Mouse (Mus musculus): ENCODE results near the gene Ipp. TPM values are rescaled to one million over a fixed set of nuclear protein-coding genes. Genes with fewer than 3 reads are reported as not detected.

The Ipp gene
- polyA plus RNA-seq, 1 experiment = 1.2 TPM

GRCm38 (mm10) chr4:116493646-116494045 is 13.7 kb upstream of the Ipp start:
- Histone ChIP-seq H3K4me1 (peaks cover 37% of the 10 kb centered on the region), H3K36me3 (replicated peaks; ENCODE audit: low read length) (peaks cover 8% of the 10 kb centered on the region), H3K9me3 (peaks cover 14% of the 10 kb centered on the region), H3K27me3 (replicated peaks) (peaks cover 10% of the 10 kb centered on the region), H3K4me3 (replicated peaks) (no peak overlapping the region)
- TF ChIP-seq FLI1 (IDR thresholded peaks at IDR 0.05; ENCODE audit: low read length) = no peak
- no peak for TF ChIP-seq GATA1 (IDR thresholded peaks at IDR 0.05; ENCODE audit: borderline replicate concordance, low read length)

GRCm38 (mm10) chr4:116499978-116500377 is 7.4 kb upstream of the Ipp start:
- TF ChIP-seq GATA1 (IDR thresholded peaks at IDR 0.05; ENCODE audit: borderline replicate concordance, low read length) = no peak
- no peak for TF ChIP-seq FLI1 (IDR thresholded peaks at IDR 0.05; ENCODE audit: low read length)
- peaks cover 34% of the 10 kb centered on the region for H3K4me1 ChIP-seq
- H3K4me3 ChIP-seq (replicated peaks) = peak overlapping the region; percentile 76
- no peaks in the 10 kb centered on the region for H3K27me3 ChIP-seq (replicated peaks)
- H3K36me3 ChIP-seq (replicated peaks; ENCODE audit: low read length) = no peaks in the 10 kb centered on the region
- no peaks in the 10 kb centered on the region for H3K9me3 ChIP-seq

GRCm38 (mm10) chr4:116506886-116507424 is 394 bp upstream of the Ipp start:
- Histone ChIP-seq H3K27me3 (replicated peaks) (no peaks in the 10 kb centered on the region), H3K9me3 (no peaks in the 10 kb centered on the region), H3K4me1 (peaks cover 25% of the 10 kb centered on the region), H3K4me3 (replicated peaks) (peak overlapping the region; percentile 94), H3K36me3 (replicated peaks; ENCODE audit: low read length) (peaks cover 12% of the 10 kb centered on the region)
- TF ChIP-seq GATA1 (IDR thresholded peaks at IDR 0.05; ENCODE audit: borderline replicate concordance, low read length) = no peak
- TF ChIP-seq FLI1 (IDR thresholded peaks at IDR 0.05; ENCODE audit: low read length) = no peak

- no peaks in the 10 kb centered on the region for H3K27me3 ChIP-seq (replicated peaks)
- H3K4me1 ChIP-seq = no peaks in the 10 kb centered on the region
- H3K4me3 ChIP-seq (replicated peaks) = no peak overlapping the region
- H3K36me3 ChIP-seq (replicated peaks; ENCODE audit: low read length) = peaks cover 64% of the 10 kb centered on the region
- TF ChIP-seq FLI1 (IDR thresholded peaks at IDR 0.05; ENCODE audit: low read length) (no peak), GATA1 (IDR thresholded peaks at IDR 0.05; ENCODE audit: borderline replicate concordance, low read length) (no peak)
- no peaks in the 10 kb centered on the region for H3K9me3 ChIP-seq
Measured at GRCm38 (mm10) chr4:116531109-116531508, 23.8 kb downstream of the Ipp start.

GRCm38 (mm10) chr4:116536351-116536750 is 29.0 kb downstream of the Ipp start:
- Histone ChIP-seq H3K4me3 (replicated peaks) (peak overlapping the region; percentile 7), H3K4me1 (peaks cover 5% of the 10 kb centered on the region), H3K9me3 (no peaks in the 10 kb centered on the region), H3K36me3 (replicated peaks; ENCODE audit: low read length) (peaks cover 52% of the 10 kb centered on the region), H3K27me3 (replicated peaks) (no peaks in the 10 kb centered on the region)
- TF ChIP-seq FLI1 (IDR thresholded peaks at IDR 0.05; ENCODE audit: low read length) (no peak), GATA1 (IDR thresholded peaks at IDR 0.05; ENCODE audit: borderline replicate concordance, low read length) (no peak)

- no peak for TF ChIP-seq GATA1 (IDR thresholded peaks at IDR 0.05; ENCODE audit: borderline replicate concordance, low read length)
- TF ChIP-seq FLI1 (IDR thresholded peaks at IDR 0.05; ENCODE audit: low read length) = no peak
- H3K9me3 ChIP-seq = no peaks in the 10 kb centered on the region
- H3K36me3 ChIP-seq (replicated peaks; ENCODE audit: low read length) = peaks cover 44% of the 10 kb centered on the region
Measured at GRCm38 (mm10) chr4:116537737-116538136, 30.4 kb downstream of the Ipp start.

GRCm38 (mm10) chr4:116550432-116550831 is 43.1 kb downstream of the Ipp start:
- Histone ChIP-seq H3K9me3 (no peaks in the 10 kb centered on the region), H3K36me3 (replicated peaks; ENCODE audit: low read length) (peaks cover 37% of the 10 kb centered on the region), H3K4me3 (replicated peaks) (no peak overlapping the region), H3K4me1 (no peaks in the 10 kb centered on the region; the same call in 1 of the 2 replicates), H3K27me3 (replicated peaks) (no peaks in the 10 kb centered on the region)
- TF ChIP-seq GATA1 (IDR thresholded peaks at IDR 0.05; ENCODE audit: borderline replicate concordance, low read length) (no peak), FLI1 (IDR thresholded peaks at IDR 0.05; ENCODE audit: low read length) (no peak)

More at GRCm38 (mm10) chr4:116537737-116538136, 30.4 kb downstream of the Ipp start:
- Histone ChIP-seq H3K27me3 (replicated peaks) (no peaks in the 10 kb centered on the region), H3K4me1 (peaks cover 5% of the 10 kb centered on the region), H3K4me3 (replicated peaks) (no peak overlapping the region)

GRCm38 (mm10) chr4:116553035-116553434 is 45.7 kb downstream of the Ipp start:
- no peak overlapping the region for H3K4me3 ChIP-seq (replicated peaks)
- H3K4me1 ChIP-seq = no peaks in the 10 kb centered on the region; the same call in 1 of the 2 replicates
- H3K36me3 ChIP-seq (replicated peaks; ENCODE audit: low read length) = peaks cover 37% of the 10 kb centered on the region
- no peaks in the 10 kb centered on the region for H3K9me3 ChIP-seq
- H3K27me3 ChIP-seq (replicated peaks) = no peaks in the 10 kb centered on the region
- TF ChIP-seq FLI1 (IDR thresholded peaks at IDR 0.05; ENCODE audit: low read length) (no peak), GATA1 (IDR thresholded peaks at IDR 0.05; ENCODE audit: borderline replicate concordance, low read length) (no peak)

- Histone ChIP-seq H3K4me1 (peaks cover 12% of the 10 kb centered on the region), H3K9me3 (no peaks in the 10 kb centered on the region), H3K36me3 (replicated peaks; ENCODE audit: low read length) (peaks cover 31% of the 10 kb centered on the region), H3K27me3 (replicated peaks) (no peaks in the 10 kb centered on the region), H3K4me3 (replicated peaks) (peak within 1 kb of the TSS; percentile 99)
- TF ChIP-seq FLI1 (IDR thresholded peaks at IDR 0.05; ENCODE audit: low read length) = no peak
- no peak for TF ChIP-seq GATA1 (IDR thresholded peaks at IDR 0.05; ENCODE audit: borderline replicate concordance, low read length)
Measured at GRCm38 (mm10) chr4:116555413-116556300, 48.3 kb downstream of the Ipp start, which contains the start of gene Tmem69. Gene Tmem69 (minus strand): TSS chr4:116555936.

Data from megakaryocyte, embryonic 14.5 days (primary cell).